Mouse (Mus musculus) heart, adult 2 months (tissue): ENCODE data around the gene BC051665.

ENCODE experiments used
- CTCF ChIP-seq: fragments of 200-600 bp; IDR thresholded peaks from 2 replicates; pipeline ENCODE4 v1.8.1; 2022; ENCODE audit warnings: antibody characterized with exemption, mild to moderate bottlenecking, moderate library complexity
- POLR2A ChIP-seq: fragments of 200-500 bp; IDR thresholded peaks from 2 replicates; pipeline ENCODE4 v1.6.1; 2011; ENCODE audit warnings: mild to moderate bottlenecking, low read depth, low read length, control low read depth; ENCODE audit not compliant: insufficient read depth

DNA sequence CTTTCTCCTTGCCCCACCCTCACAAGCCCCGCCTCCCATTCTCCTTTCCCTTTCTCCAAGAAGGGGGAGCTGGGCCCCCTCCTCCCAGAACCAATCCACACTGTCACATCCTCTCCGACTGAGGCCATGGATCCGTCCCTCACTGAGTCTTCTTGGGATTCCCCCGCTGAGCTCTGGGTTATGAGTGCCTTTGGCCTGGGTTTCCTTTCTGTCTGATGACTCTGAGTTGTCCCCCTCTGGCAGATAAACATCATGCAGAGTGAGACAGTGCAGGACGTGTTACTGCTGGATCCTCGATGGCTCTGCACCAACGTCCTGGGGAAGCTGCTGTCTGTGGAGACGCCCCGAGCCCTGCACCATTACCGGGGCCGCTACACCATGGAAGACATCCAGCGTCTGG, 25.8 kb downstream of the BC051665 start:
- TF ChIP-seq CTCF = no peak
- no peak for TF ChIP-seq POLR2A
